Mouse (Mus musculus) liver, embryonic 18 days (tissue): ENCODE measurements around the gene AC131692.1. TPM values are rescaled to one million over a fixed set of nuclear protein-coding genes. Genes with fewer than 3 reads are reported as not detected.

Source experiments
- polyA plus RNA-seq: library from polyadenylated mRNA; depleted of rRNA; stranded (reverse); fragments of >200 nt; gene quantifications from 2 replicates; pipeline ENCODE4 v1.2.3, GENCODE M21; 2012; rRNA removed

The AC131692.1 gene
- polyA plus RNA-seq, 1 experiment = 0.14 TPM

Other genes starting within 250 kb of the AC131692.1 start
- gene Frmd8, start 219.1 kb upstream of the AC131692.1 start, polyA plus RNA-seq = 5.5 and 6.7 TPM in 2 replicates
- gene Slc25a45, start 216.6 kb upstream of the AC131692.1 start, polyA plus RNA-seq = 10.8 and 11.3 TPM in 2 replicates
- gene Tigd3, start 200.3 kb upstream of the AC131692.1 start, polyA plus RNA-seq = 1.1 and 1.4 TPM in 2 replicates
- 31.6 and 33.1 TPM in 2 replicates for gene Dpf2, start 181.4 kb upstream of the AC131692.1 start, polyA plus RNA-seq
- gene Cdc42ep2, start 169.6 kb upstream of the AC131692.1 start, polyA plus RNA-seq = 3.1 and 3.5 TPM in 2 replicates
- gene Pola2, start 130.2 kb upstream of the AC131692.1 start, polyA plus RNA-seq = 32.2 and 32.9 TPM in 2 replicates
- 0.05 and 0.07 TPM in 2 replicates for gene Slc22a20, start 108.3 kb upstream of the AC131692.1 start, polyA plus RNA-seq
- gene Capn1, start 78.5 kb upstream of the AC131692.1 start, polyA plus RNA-seq = 16.0 and 18.9 TPM in 2 replicates
- 12.0 and 13.7 TPM in 2 replicates for gene Syvn1, start 47.8 kb upstream of the AC131692.1 start, polyA plus RNA-seq
- gene Mrpl49, start 36.6 kb upstream of the AC131692.1 start, polyA plus RNA-seq = 22.4 and 23.7 TPM in 2 replicates
- 1,008 and 1,075 TPM in 2 replicates for gene Fau, start 36.6 kb upstream of the AC131692.1 start, polyA plus RNA-seq
- gene Znhit2, start 33.2 kb upstream of the AC131692.1 start, polyA plus RNA-seq = 18.6 and 20.3 TPM in 2 replicates
- gene Tm7sf2, start 26.0 kb upstream of the AC131692.1 start, polyA plus RNA-seq = 74.1 and 93.2 TPM in 2 replicates
- 20.2 and 24.9 TPM in 2 replicates for gene Vps51, start 17.2 kb upstream of the AC131692.1 start, polyA plus RNA-seq
- not detected in 2 replicates for gene Tmem262, start 14.4 kb upstream of the AC131692.1 start, polyA plus RNA-seq
- 0.26 and 0.29 TPM in 2 replicates for gene Gm28374, start 12.2 kb upstream of the AC131692.1 start, polyA plus RNA-seq
- 18.7 and 21.2 TPM in 2 replicates for gene Zfpl1, start 9.5 kb upstream of the AC131692.1 start, polyA plus RNA-seq
- gene Cdca5, start 9.4 kb upstream of the AC131692.1 start, polyA plus RNA-seq = 11.0 and 11.4 TPM in 2 replicates
- 2.1 TPM in 2 replicates for gene Naaladl1, start 11.4 kb downstream of the AC131692.1 start, polyA plus RNA-seq
- gene Sac3d1, start 24.2 kb downstream of the AC131692.1 start, polyA plus RNA-seq = 12.5 and 12.8 TPM in 2 replicates
- gene Snx15, start 33.9 kb downstream of the AC131692.1 start, polyA plus RNA-seq = 32.0 and 35.8 TPM in 2 replicates
- gene Batf2, start 46.6 kb downstream of the AC131692.1 start, polyA plus RNA-seq = 1.4 and 1.5 TPM in 2 replicates
- 16.7 and 18.5 TPM in 2 replicates for gene Arl2, start 47.1 kb downstream of the AC131692.1 start, polyA plus RNA-seq
- gene Majin, start 90.0 kb downstream of the AC131692.1 start, polyA plus RNA-seq = 0.05 TPM in 2 replicates
- not detected in 2 replicates for gene Gpha2, start 132.0 kb downstream of the AC131692.1 start, polyA plus RNA-seq
- 4.8 and 5.2 TPM in 2 replicates for gene Ppp2r5b, start 141.5 kb downstream of the AC131692.1 start, polyA plus RNA-seq
- gene Atg2a, start 147.2 kb downstream of the AC131692.1 start, polyA plus RNA-seq = 5.6 and 6.8 TPM in 2 replicates
- 57.5 and 76.1 TPM in 2 replicates for gene Ehd1, start 182.3 kb downstream of the AC131692.1 start, polyA plus RNA-seq
- 4.2 and 5.4 TPM in 2 replicates for gene Cdc42bpg, start 212.0 kb downstream of the AC131692.1 start, polyA plus RNA-seq
- 16.8 and 18.1 TPM in 2 replicates for gene Men1, start 240.6 kb downstream of the AC131692.1 start, polyA plus RNA-seq
- gene Map4k2, start 246.7 kb downstream of the AC131692.1 start, polyA plus RNA-seq = 29.5 and 37.2 TPM in 2 replicates